Mouse (Mus musculus): ENCODE data around the gene Slc51a. TPM values are rescaled to one million over a fixed set of nuclear protein-coding genes. Genes with fewer than 3 reads are reported as not detected.
A peak's percentile ranks its signal among the peaks of the same experiment; 100 is the strongest.
"Not testable (repeated sequence)": the region's sequence is repeated elsewhere in the genome, so short reads cannot be mapped to it uniquely, and the experiment has no call there.

The Slc51a gene
- polyA plus RNA-seq, 1 experiment from 2014 or later: 0.34 TPM

- not testable (repeated sequence) for H3K27ac ChIP-seq (replicated peaks; ENCODE audit: low read depth, low read length); DNase-seq (ENCODE audit: low spot score); H3K36me3 ChIP-seq (replicated peaks; ENCODE audit: control insufficient read depth, insufficient read depth, low read depth, low read length); ATAC-seq (replicated peaks; ENCODE audit: insufficient number of reproducible peaks, low FRiP score, low TSS enrichment, low read depth); H3K4me2 ChIP-seq (ENCODE audit: low read depth, low read length); H3K27me3 ChIP-seq (ENCODE audit: control insufficient read depth, insufficient read depth, low read length); H3K9me3 ChIP-seq (replicated peaks; ENCODE audit: control insufficient read depth, low read length); H3K9ac ChIP-seq (replicated peaks; ENCODE audit: low read length); H3K4me1 ChIP-seq (ENCODE audit: control insufficient read depth, insufficient read depth, low read length); H3K4me3 ChIP-seq (ENCODE audit: low read depth, low read length)
- WGBS: 66% methylated on average over 6 of the region's 6 CpGs
These were observed 6.7 kb upstream of the Slc51a start for GRCm38 (mm10) chr16:32494371-32494770.

- Histone ChIP-seq H3K27me3 (ENCODE audit: control insufficient read depth, insufficient read depth, low read length) (no peaks in the 10 kb centered on the region), H3K9ac (replicated peaks; ENCODE audit: low read length) (no peak overlapping the region)
These were observed 1.3 kb upstream of the Slc51a start for GRCm38 (mm10) chr16:32488939-32489338.

GRCm38 (mm10) chr16:32486046-32486445, 1.6 kb downstream of the Slc51a start:
- Histone ChIP-seq H3K4me1 (ENCODE audit: control insufficient read depth, insufficient read depth, low read length) (peaks cover 3% of the 10 kb centered on the region; the same call in 1 of the 2 replicates), H3K36me3 (replicated peaks; ENCODE audit: control insufficient read depth, insufficient read depth, low read depth, low read length) (no peaks in the 10 kb centered on the region), H3K4me2 (ENCODE audit: low read depth, low read length) (no peak overlapping the region), H3K9ac (replicated peaks; ENCODE audit: low read length) (no peak overlapping the region), H3K27ac (replicated peaks; ENCODE audit: low read depth, low read length) (no peak overlapping the region), H3K9me3 (replicated peaks; ENCODE audit: control insufficient read depth, low read length) (no peaks in the 10 kb centered on the region), H3K27me3 (ENCODE audit: control insufficient read depth, insufficient read depth, low read length) (no peaks in the 10 kb centered on the region), H3K4me3 (ENCODE audit: low read depth, low read length) (no peak overlapping the region)
- ATAC-seq (replicated peaks; ENCODE audit: insufficient number of reproducible peaks, low FRiP score, low TSS enrichment, low read depth): no peak
- WGBS: 74% methylated on average over 6 of the region's 6 CpGs
- no peak for DNase-seq (ENCODE audit: low spot score)

More at GRCm38 (mm10) chr16:32488939-32489338, 1.3 kb upstream of the Slc51a start:
- ATAC-seq (replicated peaks; ENCODE audit: insufficient number of reproducible peaks, low FRiP score, low TSS enrichment, low read depth): no peak
- DNase-seq (ENCODE audit: low spot score): no peak
- WGBS: 91% methylated on average over 3 of the region's 3 CpGs
- Histone ChIP-seq H3K36me3 (replicated peaks; ENCODE audit: control insufficient read depth, insufficient read depth, low read depth, low read length) (no peaks in the 10 kb centered on the region), H3K9me3 (replicated peaks; ENCODE audit: control insufficient read depth, low read length) (no peaks in the 10 kb centered on the region), H3K4me1 (ENCODE audit: control insufficient read depth, insufficient read depth, low read length) (peaks cover 3% of the 10 kb centered on the region; the same call in 1 of the 2 replicates), H3K27ac (replicated peaks; ENCODE audit: low read depth, low read length) (no peak overlapping the region), H3K4me2 (ENCODE audit: low read depth, low read length) (no peak overlapping the region; the same call in 1 of the 2 replicates), H3K4me3 (ENCODE audit: low read depth, low read length) (no peak overlapping the region)

- no peaks in the 10 kb centered on the region for H3K36me3 ChIP-seq (replicated peaks; ENCODE audit: control insufficient read depth, insufficient read depth, low read depth, low read length)
- H3K27me3 ChIP-seq (ENCODE audit: control insufficient read depth, insufficient read depth, low read length): no peaks in the 10 kb centered on the region
- H3K4me3 ChIP-seq (ENCODE audit: low read depth, low read length): no peak overlapping the region
- peaks cover 3% of the 10 kb centered on the region; the same call in 1 of the 2 replicates for H3K4me1 ChIP-seq (ENCODE audit: control insufficient read depth, insufficient read depth, low read length)
- ATAC-seq (replicated peaks; ENCODE audit: insufficient number of reproducible peaks, low FRiP score, low TSS enrichment, low read depth) (no peak), DNase-seq (ENCODE audit: low spot score) (no peak)
- H3K9ac ChIP-seq (replicated peaks; ENCODE audit: low read length): no peak overlapping the region
- WGBS: 78% methylated on average over 2 of the region's 2 CpGs
- H3K4me2 ChIP-seq (ENCODE audit: low read depth, low read length): no peak overlapping the region
- no peaks in the 10 kb centered on the region for H3K9me3 ChIP-seq (replicated peaks; ENCODE audit: control insufficient read depth, low read length)
- H3K27ac ChIP-seq (replicated peaks; ENCODE audit: low read depth, low read length): no peak overlapping the region
These were observed 2.5 kb downstream of the Slc51a start for GRCm38 (mm10) chr16:32485209-32485608.

- DNase-seq (ENCODE audit: low spot score) (no peak), ATAC-seq (replicated peaks; ENCODE audit: insufficient number of reproducible peaks, low FRiP score, low TSS enrichment, low read depth) (peak; percentile 56)
- H3K4me2 ChIP-seq (ENCODE audit: low read depth, low read length): no peak overlapping the region
- H3K36me3 ChIP-seq (replicated peaks; ENCODE audit: control insufficient read depth, insufficient read depth, low read depth, low read length): no peaks in the 10 kb centered on the region
- no peak overlapping the region for H3K9ac ChIP-seq (replicated peaks; ENCODE audit: low read length)
- no peaks in the 10 kb centered on the region for H3K27me3 ChIP-seq (ENCODE audit: control insufficient read depth, insufficient read depth, low read length)
- no peak overlapping the region for H3K4me3 ChIP-seq (ENCODE audit: low read depth, low read length)
- no peaks in the 10 kb centered on the region for H3K9me3 ChIP-seq (replicated peaks; ENCODE audit: control insufficient read depth, low read length)
- 31% methylated on average over 7 of the region's 7 CpGs for WGBS
- no peak overlapping the region for H3K27ac ChIP-seq (replicated peaks; ENCODE audit: low read depth, low read length)
- peaks cover 3% of the 10 kb centered on the region; the same call in 1 of the 2 replicates for H3K4me1 ChIP-seq (ENCODE audit: control insufficient read depth, insufficient read depth, low read length)
These were observed 3.2 kb downstream of the Slc51a start for GRCm38 (mm10) chr16:32484431-32484871.

GRCm38 (mm10) chr16:32479415-32479814, 8.3 kb downstream of the Slc51a start:
- peaks cover 3% of the 10 kb centered on the region; the same call in 1 of the 2 replicates for H3K4me1 ChIP-seq (ENCODE audit: control insufficient read depth, insufficient read depth, low read length)
- WGBS: 81% methylated on average over 2 of the region's 2 CpGs
- no peaks in the 10 kb centered on the region for H3K36me3 ChIP-seq (replicated peaks; ENCODE audit: control insufficient read depth, insufficient read depth, low read depth, low read length)
- H3K9ac ChIP-seq (replicated peaks; ENCODE audit: low read length): no peak overlapping the region
- DNase-seq (ENCODE audit: low spot score) (no peak), ATAC-seq (replicated peaks; ENCODE audit: insufficient number of reproducible peaks, low FRiP score, low TSS enrichment, low read depth) (no peak)
- H3K4me3 ChIP-seq (ENCODE audit: low read depth, low read length): no peak overlapping the region
- H3K27ac ChIP-seq (replicated peaks; ENCODE audit: low read depth, low read length): no peak overlapping the region
- no peak overlapping the region for H3K4me2 ChIP-seq (ENCODE audit: low read depth, low read length)
- H3K27me3 ChIP-seq (ENCODE audit: control insufficient read depth, insufficient read depth, low read length): no peaks in the 10 kb centered on the region
- H3K9me3 ChIP-seq (replicated peaks; ENCODE audit: control insufficient read depth, low read length): no peaks in the 10 kb centered on the region

- no peaks in the 10 kb centered on the region for H3K4me1 ChIP-seq (ENCODE audit: control insufficient read depth, insufficient read depth, low read length)
- H3K9me3 ChIP-seq (replicated peaks; ENCODE audit: control insufficient read depth, low read length): no peaks in the 10 kb centered on the region
- H3K4me3 ChIP-seq (ENCODE audit: low read depth, low read length): no peak overlapping the region
- no peaks in the 10 kb centered on the region for H3K36me3 ChIP-seq (replicated peaks; ENCODE audit: control insufficient read depth, insufficient read depth, low read depth, low read length)
- H3K27me3 ChIP-seq (ENCODE audit: control insufficient read depth, insufficient read depth, low read length): no peaks in the 10 kb centered on the region
- WGBS: 81% methylated on average over 6 of the region's 6 CpGs
- no peak overlapping the region for H3K27ac ChIP-seq (replicated peaks; ENCODE audit: low read depth, low read length)
- H3K9ac ChIP-seq (replicated peaks; ENCODE audit: low read length): no peak overlapping the region
- no peak overlapping the region for H3K4me2 ChIP-seq (ENCODE audit: low read depth, low read length)
- ATAC-seq (replicated peaks; ENCODE audit: insufficient number of reproducible peaks, low FRiP score, low TSS enrichment, low read depth): no peak
- DNase-seq (ENCODE audit: low spot score): no peak
These were observed 10.4 kb downstream of the Slc51a start for GRCm38 (mm10) chr16:32477315-32477714.

- no peak overlapping the region for H3K4me2 ChIP-seq (ENCODE audit: low read depth, low read length)
- H3K4me3 ChIP-seq (ENCODE audit: low read depth, low read length): no peak overlapping the region
- no peak overlapping the region for H3K27ac ChIP-seq (replicated peaks; ENCODE audit: low read depth, low read length)
- DNase-seq (ENCODE audit: low spot score) (peak; percentile 9), ATAC-seq (replicated peaks; ENCODE audit: insufficient number of reproducible peaks, low FRiP score, low TSS enrichment, low read depth) (no peak)
- WGBS: 70% methylated on average over 7 of the region's 7 CpGs
- H3K27me3 ChIP-seq (ENCODE audit: control insufficient read depth, insufficient read depth, low read length): no peaks in the 10 kb centered on the region
- no peak overlapping the region for H3K9ac ChIP-seq (replicated peaks; ENCODE audit: low read length)
- H3K4me1 ChIP-seq (ENCODE audit: control insufficient read depth, insufficient read depth, low read length): no peaks in the 10 kb centered on the region
- no peaks in the 10 kb centered on the region; the same call in 1 of the 2 replicates for H3K36me3 ChIP-seq (replicated peaks; ENCODE audit: control insufficient read depth, insufficient read depth, low read depth, low read length)
- H3K9me3 ChIP-seq (replicated peaks; ENCODE audit: control insufficient read depth, low read length): no peaks in the 10 kb centered on the region
These were observed 15.2 kb downstream of the Slc51a start for GRCm38 (mm10) chr16:32472276-32473015.

Data from embryonic facial prominence, embryonic 11.5 days (tissue).